13 mouse cellular contexts compared by ENCODE assay signal in the genomic region with DNA sequence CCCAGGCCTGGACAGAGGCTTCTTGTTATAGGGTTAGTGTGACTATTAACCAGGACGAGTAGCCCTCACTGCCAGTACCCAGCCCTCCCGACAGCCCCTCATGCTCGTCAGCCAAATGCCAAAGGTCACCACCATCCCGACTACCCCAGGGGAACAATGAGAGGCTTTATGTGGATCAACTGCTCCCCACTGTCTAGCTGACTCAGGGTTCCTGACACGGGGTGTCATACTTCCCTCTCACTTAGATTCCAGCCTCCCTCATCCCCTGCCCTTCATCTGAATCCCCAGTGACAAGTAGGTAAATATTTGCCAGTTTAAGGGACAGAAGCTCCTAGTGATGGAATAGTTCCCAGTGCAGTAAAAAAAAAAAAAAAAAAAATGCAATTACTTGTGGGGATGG. TPM values are rescaled to one million over a fixed set of nuclear protein-coding genes. Genes with fewer than 3 reads are reported as not detected.
DNase-seq lines count a peak whose midpoint lies in the region; ATAC-seq lines count a peak whose summit lies in the region.
"Had no signal": no experiment of that assay in that cellular context is flagged by ENCODE, and none has a peak within 500 bp of the region (broad histone marks: within the 10 kb centered on the region; RNA-seq: fewer than 3 reads in every experiment).

No protein-coding gene starts in this region.

- no peak for DNase-seq in hindbrain, embryonic 10.5 days (ENCODE audit: low spot score)
- DNase-seq in retina, postnatal 1 day: peak; percentile 53
- no peak for DNase-seq in retina, embryonic 14.5 days (ENCODE audit: low spot score)
- no peak for DNase-seq in left cerebral cortex, adult 18-20 months (ENCODE audit: low spot score in 2 of 2)
- DNase-seq in spleen, postnatal 4 days (ENCODE audit: low spot score in 2 of 2): no peak
- DNase-seq in left cerebral cortex, adult 8-10 months (ENCODE audit: low spot score in 2 of 2): no peak
- DNase-seq: cerebellum, adult 11-12 months; gastrocnemius, postnatal 36 days had no signal

- no peak overlapping the region for H3K4me2 ChIP-seq in hindbrain, embryonic 12.5 days (replicated peaks)
- no peak overlapping the region; the same call in 1 of the 2 replicates for H3K4me2 ChIP-seq in limb, embryonic 13.5 days (replicated peaks)

- H3K27ac ChIP-seq in hindbrain, embryonic 10.5 days: peak overlapping the region; percentile 67
- no peak overlapping the region for H3K27ac ChIP-seq in hindbrain, embryonic 12.5 days
- peak overlapping the region; percentile 61; the same call in 1 of the 2 replicates for H3K27ac ChIP-seq in limb, embryonic 13.5 days

- H3K4me3 ChIP-seq in hindbrain, embryonic 10.5 days: no peak overlapping the region
- H3K4me3 ChIP-seq in hindbrain, embryonic 12.5 days: no peak overlapping the region
- H3K4me3 ChIP-seq in limb, embryonic 13.5 days: no peak overlapping the region
- H3K4me3 ChIP-seq: erythroblast, embryonic 14.5 days had no signal

- no peaks in the 10 kb centered on the region for H3K9me3 ChIP-seq in hindbrain, embryonic 10.5 days
- no peaks in the 10 kb centered on the region for H3K9me3 ChIP-seq in hindbrain, embryonic 12.5 days (replicated peaks)
- no peaks in the 10 kb centered on the region; the same call in 1 of the 2 replicates for H3K9me3 ChIP-seq in limb, embryonic 13.5 days

- no peaks in the 10 kb centered on the region for H3K36me3 ChIP-seq in hindbrain, embryonic 10.5 days
- H3K36me3 ChIP-seq in hindbrain, embryonic 12.5 days: no peaks in the 10 kb centered on the region
- H3K36me3 ChIP-seq in limb, embryonic 13.5 days: peaks cover 79% of the 10 kb centered on the region

- peaks cover 63% of the 10 kb centered on the region for H3K4me1 ChIP-seq in hindbrain, embryonic 10.5 days (replicated peaks)
- peaks cover 20% of the 10 kb centered on the region for H3K4me1 ChIP-seq in hindbrain, embryonic 12.5 days
- peaks cover 90% of the 10 kb centered on the region for H3K4me1 ChIP-seq in limb, embryonic 13.5 days

- no peak overlapping the region for H3K9ac ChIP-seq in hindbrain, embryonic 12.5 days
- H3K9ac ChIP-seq in limb, embryonic 13.5 days: no peak overlapping the region

- WGBS in hindbrain, embryonic 10.5 days: 8% methylated on average over 5 of the region's 5 CpGs
- 10% methylated on average over 5 of the region's 5 CpGs for WGBS in hindbrain, embryonic 12.5 days
- WGBS in limb, embryonic 13.5 days: 10% methylated on average over 5 of the region's 5 CpGs

- no peak for ATAC-seq in hindbrain, embryonic 12.5 days (ENCODE audit: low FRiP score)
- 0 out of 2 replicates have a peak, but pooled peaks have one; percentile 30 for ATAC-seq in limb, embryonic 13.5 days (ENCODE audit: low FRiP score, low read depth)

- H3K27me3 ChIP-seq in hindbrain, embryonic 10.5 days (ENCODE audit: insufficient read depth, poor library complexity, severe bottlenecking): peaks cover 13% of the 10 kb centered on the region
- H3K27me3 ChIP-seq in hindbrain, embryonic 12.5 days: peaks cover 6% of the 10 kb centered on the region; the same call in 1 of the 2 replicates
- no peaks in the 10 kb centered on the region for H3K27me3 ChIP-seq in limb, embryonic 13.5 days

RNA-seq across cellular contexts. Expression of a gene that starts 7.4 kb away (rescaled TPM):
- polyA plus RNA-seq in hindbrain, embryonic 10.5 days (2016; fragmentation: Nextera tagmentation; extraction: Ambion mirVana): 34.9 and 43.0 TPM in 2 replicates
- polyA plus RNA-seq in hindbrain, embryonic 12.5 days (2016; fragmentation: Nextera tagmentation; extraction: Ambion mirVana): 44.6 and 46.7 TPM in 2 replicates
- 103 and 106 TPM in 2 replicates for polyA plus RNA-seq in limb, embryonic 13.5 days (2015; fragmentation: Nextera tagmentation; extraction: Ambion mirVana)
- total RNA-seq in left cerebral cortex, adult 18-20 months (2021): 10 to 100 TPM; 15.2 to 17.9 TPM
- 10 to 100 TPM; 12.8 to 18.5 (median 15.2) TPM for total RNA-seq in left cerebral cortex, adult 8-10 months (2022)

RNA-seq across cellular contexts. Expression of a gene that starts 22.1 kb away (rescaled TPM):
- 0.09 TPM in 1 of 2 replicates, not detected in the other for polyA plus RNA-seq in hindbrain, embryonic 10.5 days (2016; fragmentation: Nextera tagmentation; extraction: Ambion mirVana)
- not detected in 2 replicates for polyA plus RNA-seq in hindbrain, embryonic 12.5 days (2016; fragmentation: Nextera tagmentation; extraction: Ambion mirVana)
- polyA plus RNA-seq in limb, embryonic 13.5 days (2015; fragmentation: Nextera tagmentation; extraction: Ambion mirVana): 0.74 and 1.1 TPM in 2 replicates
- total RNA-seq in left cerebral cortex, adult 18-20 months (2021): under 1 TPM; 0.21 to 0.37 TPM
- total RNA-seq in left cerebral cortex, adult 8-10 months (2022): under 1 TPM; 0.14 to 0.37 (median 0.27) TPM
- total RNA-seq: gastrocnemius, postnatal 36 days; megakaryocyte progenitor cell, adult 5-6 weeks had no signal
- polyA plus RNA-seq: erythroblast, embryonic 14.5 days; spleen, adult 2 months had no signal
